Mouse (Mus musculus) retina, postnatal 1 day (tissue): ENCODE data around the gene 6030452D12Rik.
A peak's percentile ranks its signal among the peaks of the same experiment; 100 is the strongest.

ENCODE experiments used
- DNase-seq: peaks from one replicate; pipeline ENCODE4 v3.0.0-alpha.2; 2012

Gene 6030452D12Rik

DNA sequence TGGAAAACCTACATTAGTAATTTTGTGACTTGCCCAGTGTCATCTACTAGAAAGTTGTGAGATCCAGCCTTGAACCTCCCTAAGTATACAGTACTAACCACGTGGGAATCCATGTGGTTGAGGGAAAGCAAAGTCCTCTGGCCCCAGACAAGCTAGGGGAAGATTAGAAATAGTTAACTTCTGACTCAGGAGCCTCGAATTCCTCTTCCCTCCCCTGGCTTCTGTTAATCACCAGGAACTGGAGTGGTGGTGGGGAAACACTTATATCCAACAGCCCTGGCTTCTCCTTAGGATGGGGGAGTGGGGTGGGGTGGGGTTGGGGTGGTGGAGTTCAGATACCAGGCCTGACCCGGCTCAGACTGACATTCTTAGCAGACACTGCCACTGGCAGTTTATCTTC lies 18.4 kb downstream of the 6030452D12Rik start:
- no peak for DNase-seq

DNA sequence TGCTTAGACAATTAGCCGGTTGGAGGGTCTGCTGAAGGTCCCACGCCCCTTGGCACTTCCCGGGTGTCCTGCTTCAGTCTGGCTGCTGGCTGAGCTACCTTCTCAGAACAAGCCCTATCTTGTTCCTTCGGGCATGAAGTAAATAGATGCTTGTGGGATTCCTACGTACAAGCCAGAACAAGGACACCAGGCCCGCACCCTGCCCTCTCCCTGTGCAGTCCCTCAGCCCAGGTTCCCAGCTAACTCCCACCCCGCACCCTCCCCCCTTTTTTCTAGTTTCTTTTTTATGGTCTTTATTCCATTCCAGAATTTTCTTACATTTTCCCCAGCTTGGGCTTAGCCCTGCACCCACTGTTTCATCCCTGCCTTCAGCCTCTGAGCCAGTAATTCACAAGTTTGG lies 20.3 kb downstream of the 6030452D12Rik start:
- no peak for DNase-seq

DNA sequence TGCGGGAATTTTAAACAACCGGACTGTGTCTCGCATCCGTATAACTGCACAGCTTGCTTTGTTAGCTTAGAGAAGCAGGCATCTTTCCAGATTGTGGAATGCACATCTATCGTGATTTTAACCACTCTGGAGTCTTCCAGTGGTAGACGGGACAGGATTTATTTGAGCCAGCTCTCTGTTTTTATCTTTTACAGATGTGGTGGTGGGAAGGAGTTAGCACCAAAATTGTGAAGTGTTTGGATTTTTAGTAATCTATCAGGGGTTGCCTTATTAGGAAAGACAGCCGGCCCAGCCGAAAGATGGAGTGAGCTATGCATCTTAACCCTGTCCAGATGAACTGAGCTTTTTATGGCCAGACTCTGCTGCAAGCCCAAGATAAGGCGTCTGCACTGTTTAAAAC lies 21.5 kb downstream of the 6030452D12Rik start:
- DNase-seq = no peak

DNA sequence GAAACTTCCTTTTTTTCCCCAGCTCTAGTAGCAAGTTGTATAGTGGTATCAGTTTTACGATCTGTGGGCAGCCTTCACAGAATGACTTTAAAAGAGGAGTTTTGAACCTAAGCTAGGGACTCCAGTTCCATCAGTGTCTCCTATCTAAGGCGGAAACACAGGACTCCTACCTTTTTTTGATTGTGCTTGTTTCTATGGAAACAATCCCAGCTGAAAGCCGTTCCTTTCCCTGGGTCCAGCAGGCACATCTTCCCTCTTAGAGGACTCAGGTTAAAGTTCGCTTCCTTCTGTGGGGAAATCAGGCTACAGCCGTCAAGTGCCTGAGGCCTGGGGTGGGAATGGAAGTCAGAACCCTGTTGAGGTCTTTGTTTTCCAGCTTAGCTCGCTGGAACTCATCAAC lies 26.4 kb downstream of the 6030452D12Rik start:
- no peak for DNase-seq

- DNase-seq = no peak
These were observed 27.1 kb downstream of the 6030452D12Rik start for GRCm38 (mm10) chr8:106527241-106528036.

- DNase-seq = no peak
These were observed 28.4 kb downstream of the 6030452D12Rik start for GRCm38 (mm10) chr8:106528596-106529249.

DNA sequence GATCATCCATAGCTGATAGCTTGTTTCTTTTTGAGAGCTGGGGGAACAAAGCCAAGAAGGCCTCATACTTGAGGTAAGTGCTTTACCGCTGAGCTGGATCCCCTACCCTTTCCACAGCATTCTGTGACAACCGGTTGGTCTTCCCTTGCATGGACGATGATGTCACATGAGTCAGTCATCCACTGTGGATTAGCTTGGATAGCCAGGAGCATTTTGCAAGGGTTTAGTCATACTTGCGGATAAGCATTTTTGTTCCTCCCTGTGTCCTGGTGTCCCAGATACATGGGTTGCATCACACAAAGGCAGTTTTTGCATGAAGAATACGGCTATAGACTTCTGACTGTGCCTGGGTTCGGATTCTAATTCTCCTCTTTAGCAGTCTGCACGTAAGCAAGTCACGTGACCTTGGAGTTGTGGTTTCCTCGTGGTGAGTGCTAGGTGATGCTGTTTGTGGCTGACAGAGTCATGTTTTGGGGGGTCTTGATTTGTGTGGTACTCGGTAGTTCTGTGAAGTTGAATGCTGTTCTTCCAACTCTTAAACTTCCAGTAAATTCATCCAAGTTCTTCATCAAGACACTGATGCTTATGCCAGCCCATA lies 29.7 kb downstream of the 6030452D12Rik start:
- DNase-seq = no peak

DNA sequence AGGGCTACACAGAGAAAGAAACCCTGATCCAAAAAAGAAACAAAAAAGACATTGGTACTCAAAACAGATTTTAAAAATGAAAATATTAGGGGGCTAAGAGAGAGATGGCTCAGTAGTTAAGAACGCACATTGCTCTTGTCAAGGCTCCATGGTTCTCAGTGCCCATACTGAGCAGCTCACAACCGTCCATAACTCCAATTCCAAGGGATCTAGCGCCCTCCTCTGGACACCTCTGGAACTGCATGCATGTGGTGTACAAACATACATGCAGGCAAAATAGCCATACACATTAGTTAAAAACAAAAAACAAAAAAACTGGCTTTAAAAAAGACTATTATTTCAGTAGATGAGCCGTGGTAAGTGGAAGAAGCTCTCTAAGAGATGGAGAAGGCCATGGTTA lies 30.2 kb downstream of the 6030452D12Rik start:
- peak; percentile 29 for DNase-seq

DNA sequence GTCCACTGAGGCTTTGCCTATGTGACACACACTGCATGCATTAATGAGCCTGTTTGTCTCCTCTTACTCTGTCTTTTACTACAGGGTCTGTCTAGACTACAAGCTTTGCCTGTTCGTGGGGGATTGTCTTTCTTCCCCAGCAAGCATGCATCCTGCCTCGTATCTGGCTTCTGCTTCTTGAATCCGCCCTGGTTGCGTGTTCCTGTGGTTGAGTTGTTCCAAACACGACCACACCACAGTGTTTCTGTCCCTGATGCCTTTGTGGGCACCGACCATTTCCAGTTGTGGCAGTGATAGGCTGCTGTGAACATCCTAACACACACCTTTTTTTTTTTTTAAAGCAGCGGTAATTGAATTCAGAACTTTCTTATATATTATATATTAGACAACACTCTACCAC lies 33.4 kb downstream of the 6030452D12Rik start:
- no peak for DNase-seq

DNA sequence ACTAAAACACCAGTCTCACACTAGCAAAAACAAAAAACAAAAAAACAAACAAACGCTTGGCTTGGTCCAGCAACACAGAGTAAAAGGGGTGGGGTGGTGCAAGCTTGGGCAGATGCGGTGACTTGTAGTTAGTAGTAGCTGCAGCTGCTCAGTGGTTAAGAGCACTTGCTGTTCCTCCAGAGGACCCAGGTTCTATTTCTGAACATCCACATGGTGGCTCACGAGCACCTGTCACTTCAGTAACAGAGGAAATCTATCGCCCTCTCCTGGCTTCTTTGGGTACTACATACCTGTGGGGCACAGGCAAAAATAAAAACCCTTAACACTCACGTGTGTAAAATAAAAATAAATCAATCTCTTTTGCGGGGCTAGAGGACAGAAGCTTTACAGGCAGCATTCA lies 34.1 kb downstream of the 6030452D12Rik start:
- peak; percentile 75 for DNase-seq

GRCm38 (mm10) chr8:106535448-106535847 lies 35.1 kb downstream of the 6030452D12Rik start:
- DNase-seq = peak; percentile 46

DNA sequence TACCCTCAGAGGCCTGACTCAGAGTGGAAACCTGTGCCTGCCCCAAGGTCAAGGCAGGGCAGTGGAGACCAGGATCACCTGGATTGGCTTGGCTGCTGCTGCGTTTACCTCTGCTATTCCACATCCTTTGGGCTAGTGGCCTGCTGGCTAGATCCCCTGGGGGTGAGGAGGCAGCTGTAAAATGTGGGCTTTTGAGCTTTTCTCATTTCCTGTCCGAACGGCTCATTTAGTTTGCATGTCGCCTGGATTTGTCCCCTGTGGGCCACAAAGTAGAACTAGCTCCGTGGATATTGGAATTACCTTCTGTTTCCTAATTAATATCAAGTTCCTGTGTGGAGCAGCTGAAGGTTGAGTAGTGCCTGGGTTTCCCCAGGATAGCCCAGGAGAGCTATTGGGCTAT lies 38.9 kb downstream of the 6030452D12Rik start:
- DNase-seq = no peak

GRCm38 (mm10) chr8:106541002-106541401 lies 40.7 kb downstream of the 6030452D12Rik start:
- no peak for DNase-seq

- no peak for DNase-seq
These were observed 42.7 kb downstream of the 6030452D12Rik start for GRCm38 (mm10) chr8:106543043-106543442.

DNA sequence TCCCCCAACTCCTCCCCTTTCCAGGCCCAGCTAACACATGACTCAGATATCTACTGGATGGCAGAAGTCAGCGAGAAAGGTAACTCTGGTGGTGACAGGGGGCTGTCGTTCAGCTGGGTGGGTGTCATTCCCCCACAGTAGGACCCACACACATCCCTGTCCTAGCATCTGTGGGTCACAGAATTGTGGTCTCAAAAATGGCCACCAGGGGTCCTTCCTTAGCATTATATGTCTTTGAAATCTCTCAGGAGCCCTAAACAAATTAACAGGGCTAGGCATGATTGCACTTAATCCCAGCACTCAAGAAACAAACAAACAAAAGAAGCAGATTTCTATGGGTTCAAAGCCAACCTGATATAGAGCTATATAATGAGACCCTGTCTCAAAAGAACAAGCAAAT lies 44.8 kb downstream of the 6030452D12Rik start:
- DNase-seq = no peak

- no peak for DNase-seq
These were observed 46.4 kb downstream of the 6030452D12Rik start for GRCm38 (mm10) chr8:106546746-106547145.

- no peak for DNase-seq
These were observed 48.1 kb downstream of the 6030452D12Rik start for GRCm38 (mm10) chr8:106548366-106548936.

GRCm38 (mm10) chr8:106550906-106551305 lies 50.6 kb downstream of the 6030452D12Rik start:
- DNase-seq = no peak

DNA sequence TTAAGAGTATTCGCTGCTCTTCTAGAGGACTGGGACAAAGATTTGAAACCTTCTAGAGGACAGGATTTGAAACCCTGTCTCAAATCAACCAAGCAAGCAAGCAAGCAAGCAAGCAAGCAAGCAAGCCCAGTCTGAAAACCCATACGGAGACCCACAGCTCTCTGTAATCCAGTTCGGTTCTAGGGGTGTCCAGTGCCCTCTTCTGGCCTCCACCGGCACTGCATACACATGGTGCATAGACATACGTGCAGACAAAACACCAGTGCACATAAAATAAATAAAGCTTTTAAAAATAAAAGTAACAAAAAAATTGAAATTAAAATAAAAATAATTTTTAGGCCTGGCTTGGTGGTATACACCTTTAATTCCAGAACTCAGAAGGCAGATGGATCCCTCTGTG lies 53.7 kb downstream of the 6030452D12Rik start:
- no peak for DNase-seq

- DNase-seq = no peak
These were observed 55.8 kb downstream of the 6030452D12Rik start for GRCm38 (mm10) chr8:106556068-106556645.
